Mouse (Mus musculus) kidney, postnatal 0 days (tissue): ENCODE measurements around the gene Ccnd3. TPM values are rescaled to one million over a fixed set of nuclear protein-coding genes. Genes with fewer than 3 reads are reported as not detected.

Source experiments
- ATAC-seq: fragments of 200-750 bp; cut with Nextera tagmentation; replicated peaks from 2 replicates; pipeline ENCODE4 v1.8.0; 2017; ENCODE audit warnings: low read depth, moderate number of reproducible peaks, moderate TSS enrichment, moderate library complexity; ENCODE audit not compliant: low FRiP score
- DNase-seq: peaks from one replicate; pipeline ENCODE4 v3.0.0-alpha.2; 2016; ENCODE audit warnings: low spot score
- H3K27ac ChIP-seq: fragments of 300-500 bp; sonication (generic); 2 replicates; pipeline ENCODE4 v1.5.1; 2014; ENCODE audit warnings: mild to moderate bottlenecking
- H3K27me3 ChIP-seq: fragments of 300-500 bp; sonication (generic); 2 replicates; pipeline ENCODE4 v1.6.1; 2014; ENCODE audit warnings: low read length, mixed read lengths; ENCODE audit not compliant: insufficient read depth
- H3K36me3 ChIP-seq: fragments of 300-500 bp; sonication (generic); 2 replicates; pipeline ENCODE4 v1.6.1; 2014; ENCODE audit warnings: low read length, mixed read lengths; ENCODE audit not compliant: insufficient read depth
- H3K4me1 ChIP-seq: fragments of 300-500 bp; sonication (generic); replicated peaks from 2 replicates; pipeline ENCODE4 v1.6.1; 2014; ENCODE audit warnings: antibody characterized with exemption, low read length, mixed read lengths; ENCODE audit not compliant: insufficient read depth
- H3K4me2 ChIP-seq: fragments of 300-500 bp; sonication (generic); 2 replicates; pipeline ENCODE4 v1.6.1; 2014; ENCODE audit warnings: mild to moderate bottlenecking, low read length, moderate library complexity, mixed read lengths
- H3K4me3 ChIP-seq: fragments of 300-500 bp; sonication (generic); replicated peaks from 2 replicates; pipeline ENCODE4 v1.5.1; 2014; ENCODE audit warnings: low read depth, low read length
- H3K9ac ChIP-seq: fragments of 300-500 bp; sonication (generic); 2 replicates; pipeline ENCODE4 v1.6.1; 2014; ENCODE audit warnings: low read depth, low read length
- H3K9me3 ChIP-seq: fragments of 300-500 bp; sonication (generic); replicated peaks from 2 replicates; pipeline ENCODE4 v1.6.1; 2016; ENCODE audit warnings: low read length, inconsistent platforms, mixed read lengths
- CTCF ChIP-seq: IDR thresholded peaks from 2 replicates; pipeline ENCODE4 v1.5.1; 2016; ENCODE audit warnings: antibody characterized with exemption, low read depth, mild to moderate bottlenecking, moderate library complexity
- WGBS: fragments of 180-500 bp; shearing (Covaris S2); extraction: QIAGEN DNeasy Blood & Tissue Kit; methylation state at CpG from one replicate; pipeline ENCODE4 v1.1.7; 2014; 5-methylcytosine and 5-hydroxymethylcytosine counted together
- polyA plus RNA-seq: library from polyadenylated mRNA; unstranded; fragments of >200 nt; fragmentation: Nextera tagmentation; extraction: Ambion mirVana; gene quantifications from 2 replicates; pipeline ENCODE4 v1.2.1, GENCODE M21; 2015

Ccnd3 gene
- polyA plus RNA-seq, 1 experiment from 2014 or later = 202 TPM

- Histone ChIP-seq H3K4me3 (no peak overlapping the region), H3K27ac (no peak overlapping the region), H3K36me3 (no peaks in the 10 kb centered on the region), H3K4me2 (no peak overlapping the region), H3K4me1 (no peaks in the 10 kb centered on the region; the same call in 1 of the 2 replicates), H3K9me3 (no peaks in the 10 kb centered on the region), H3K9ac (no peak overlapping the region), H3K27me3 (no peaks in the 10 kb centered on the region)
- no peak for DNase-seq
- WGBS = 84% methylated on average over 4 of the region's 4 CpGs
- TF ChIP-seq CTCF = no peak
- ATAC-seq = no peak
These were observed 30.6 kb upstream of the Ccnd3 start for GRCm38 (mm10) chr17:47474250-47474649.

GRCm38 (mm10) chr17:47475181-47475580 is 29.7 kb upstream of the Ccnd3 start:
- H3K36me3 ChIP-seq = no peaks in the 10 kb centered on the region
- no peak overlapping the region for H3K4me2 ChIP-seq
- TF ChIP-seq CTCF = no peak
- no peaks in the 10 kb centered on the region; the same call in 1 of the 2 replicates for H3K4me1 ChIP-seq
- no peaks in the 10 kb centered on the region for H3K27me3 ChIP-seq
- H3K9me3 ChIP-seq = no peaks in the 10 kb centered on the region
- H3K27ac ChIP-seq = no peak overlapping the region
- DNase-seq (no peak), ATAC-seq (no peak)
- H3K9ac ChIP-seq = no peak overlapping the region
- WGBS = 89% methylated on average over 4 of the region's 4 CpGs
- no peak overlapping the region for H3K4me3 ChIP-seq

GRCm38 (mm10) chr17:47475714-47476113 is 29.1 kb upstream of the Ccnd3 start:
- ATAC-seq = no peak
- Histone ChIP-seq H3K9ac (no peak overlapping the region), H3K4me2 (no peak overlapping the region), H3K4me1 (no peaks in the 10 kb centered on the region; the same call in 1 of the 2 replicates), H3K9me3 (no peaks in the 10 kb centered on the region), H3K27me3 (no peaks in the 10 kb centered on the region), H3K4me3 (no peak overlapping the region), H3K36me3 (no peaks in the 10 kb centered on the region), H3K27ac (no peak overlapping the region)
- DNase-seq = no peak
- peak; percentile 63 for TF ChIP-seq CTCF
- 51% methylated on average over 3 of the region's 3 CpGs for WGBS

DNA sequence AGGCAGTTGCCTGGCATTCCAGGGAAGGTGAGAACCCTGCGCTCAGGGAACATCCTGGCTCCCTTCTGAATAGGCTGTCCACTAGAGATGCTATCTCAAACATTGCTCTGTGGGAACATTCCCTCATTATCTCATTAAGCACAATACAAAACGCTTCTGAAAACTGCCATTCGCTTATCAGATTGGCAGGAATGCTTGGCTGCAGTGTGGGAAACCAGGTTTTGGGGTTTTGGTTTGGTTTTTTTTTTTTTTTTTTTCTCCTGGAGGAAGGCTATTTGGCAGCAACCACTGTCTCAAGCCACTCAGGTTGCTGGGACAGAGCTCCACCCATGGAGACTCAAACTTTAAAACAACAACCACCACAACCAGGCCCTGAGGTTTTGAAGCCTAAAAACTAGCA is 25.0 kb upstream of the Ccnd3 start:
- H3K27me3 ChIP-seq = no peaks in the 10 kb centered on the region
- 55% methylated on average over 3 of the region's 3 CpGs for WGBS
- no peak overlapping the region for H3K4me3 ChIP-seq
- no peak for TF ChIP-seq CTCF
- H3K9me3 ChIP-seq = no peaks in the 10 kb centered on the region
- H3K9ac ChIP-seq = no peak overlapping the region
- ATAC-seq (no peak), DNase-seq (no peak)
- H3K36me3 ChIP-seq = no peaks in the 10 kb centered on the region
- 0 out of 2 replicates have a peak, but pooled peaks cover 5% of the 10 kb centered on the region for H3K4me1 ChIP-seq
- no peak overlapping the region for H3K27ac ChIP-seq
- no peak overlapping the region for H3K4me2 ChIP-seq

GRCm38 (mm10) chr17:47482401-47482800 is 22.4 kb upstream of the Ccnd3 start:
- WGBS = 51% methylated on average over 2 of the region's 2 CpGs
- no peaks in the 10 kb centered on the region for H3K36me3 ChIP-seq
- H3K4me3 ChIP-seq = no peak overlapping the region
- peak; percentile 76 for DNase-seq
- H3K4me2 ChIP-seq = no peak overlapping the region
- no peak overlapping the region for H3K9ac ChIP-seq
- no peak for ATAC-seq
- 0 out of 2 replicates have a peak, but pooled peaks cover 8% of the 10 kb centered on the region for H3K4me1 ChIP-seq
- TF ChIP-seq CTCF = peak; percentile 92
- H3K27me3 ChIP-seq = no peaks in the 10 kb centered on the region
- H3K27ac ChIP-seq = no peak overlapping the region
- no peaks in the 10 kb centered on the region for H3K9me3 ChIP-seq

GRCm38 (mm10) chr17:47484241-47484921 is 20.5 kb upstream of the Ccnd3 start:
- no peaks in the 10 kb centered on the region for H3K27me3 ChIP-seq
- H3K27ac ChIP-seq = peak overlapping the region; percentile 82
- ATAC-seq = peak; percentile 77
- 0 out of 2 replicates have a peak, but pooled peaks have one; percentile 1 for TF ChIP-seq CTCF
- peaks cover 3% of the 10 kb centered on the region for H3K36me3 ChIP-seq
- H3K4me1 ChIP-seq = 0 out of 2 replicates have a peak, but pooled peaks cover 8% of the 10 kb centered on the region
- 24% methylated on average over 1 of the region's 1 CpGs for WGBS
- no peak overlapping the region for H3K4me2 ChIP-seq
- H3K4me3 ChIP-seq = no peak overlapping the region
- no peak overlapping the region for H3K9ac ChIP-seq
- H3K9me3 ChIP-seq = no peaks in the 10 kb centered on the region
- DNase-seq = peak; percentile 80
